Mouse (Mus musculus) myocyte (in vitro differentiated cells): Measurements from ENCODE around the gene Ak2.

ENCODE experiments used
- E2F4 ChIP-seq: IDR thresholded peaks from one replicate; pipeline ENCODE4 v1.6.1; 2011; ENCODE audit warnings: mild to moderate bottlenecking, control low read depth, moderate library complexity; ENCODE audit not compliant: insufficient read depth
- MAX ChIP-seq: IDR thresholded peaks from one replicate; pipeline ENCODE4 v1.6.1; 2011; ENCODE audit warnings: low read depth, mild to moderate bottlenecking, control low read depth
- MYOG ChIP-seq, 3 experiments: IDR thresholded peaks; one replicate each; pipeline ENCODE4 v1.6.1; 2011; ENCODE audit warnings: control low read depth in 2 of 3, low read depth in 2 of 3, mild to moderate bottlenecking in 2 of 3; ENCODE audit not compliant: insufficient read length in 2 of 3, control insufficient read depth in 1 of 3, insufficient read depth in 1 of 3
- POLR2A ChIP-seq: IDR thresholded peaks from one replicate; pipeline ENCODE4 v1.6.1; 2011; ENCODE audit warnings: low read depth, mild to moderate bottlenecking, control low read depth, moderate library complexity; ENCODE audit not compliant: insufficient read length
- POLR2AphosphoS2 ChIP-seq: IDR thresholded peaks from one replicate; pipeline ENCODE4 v1.6.1; 2011; ENCODE audit warnings: low read depth, control low read depth; ENCODE audit not compliant: insufficient read length
- SRF ChIP-seq: IDR thresholded peaks from one replicate; pipeline ENCODE4 v1.6.1; 2011; ENCODE audit warnings: low read depth; ENCODE audit not compliant: control insufficient read depth, insufficient read length
- TCF12 ChIP-seq: IDR thresholded peaks from one replicate; pipeline ENCODE4 v1.6.1; 2011; ENCODE audit warnings: mild to moderate bottlenecking, control low read depth; ENCODE audit not compliant: poor library complexity, insufficient read depth, severe bottlenecking

GRCm38 (mm10) chr4:128966751-128967150 is 25.0 kb upstream of the Ak2 start:
- TF ChIP-seq POLR2AphosphoS2: no peak
- TF ChIP-seq TCF12: no peak
- no peak for TF ChIP-seq POLR2A
- no peak for TF ChIP-seq E2F4
- no peak for TF ChIP-seq MAX
- no peak for TF ChIP-seq MYOG (IDR thresholded peaks at IDR 0.05; ENCODE audit: control insufficient read depth in 1 of 3, insufficient read depth in 1 of 3, insufficient read length in 2 of 3, low read depth in 2 of 3)
- no peak for TF ChIP-seq SRF
